Mouse (Mus musculus) embryonic stem cell, embryonic (primary cell): ENCODE results near the gene Zpbp.

Source experiments
- CTCF ChIA-PET, 4 experiments: fragments of 300-600 bp in 2 of 4; fragments of 350-600 bp in 2 of 4; sonication (Branson Sonifier 250); formaldehyde crosslinking; loops; one replicate each; lab custom pipeline; 2022; ENCODE audit warnings: inconsistent platforms in 2 of 4; lab: Charles Lee
- POLR2A ChIA-PET, 4 experiments: fragments of 300-600 bp in 2 of 4; fragments of 350-600 bp in 2 of 4; sonication (Branson Sonifier 250); formaldehyde crosslinking; loops; one replicate each; lab custom pipeline; 2022; ENCODE audit warnings: antibody characterized with exemption in 4 of 4, inconsistent platforms in 1 of 4; lab: Charles Lee

Zpbp gene

DNA sequence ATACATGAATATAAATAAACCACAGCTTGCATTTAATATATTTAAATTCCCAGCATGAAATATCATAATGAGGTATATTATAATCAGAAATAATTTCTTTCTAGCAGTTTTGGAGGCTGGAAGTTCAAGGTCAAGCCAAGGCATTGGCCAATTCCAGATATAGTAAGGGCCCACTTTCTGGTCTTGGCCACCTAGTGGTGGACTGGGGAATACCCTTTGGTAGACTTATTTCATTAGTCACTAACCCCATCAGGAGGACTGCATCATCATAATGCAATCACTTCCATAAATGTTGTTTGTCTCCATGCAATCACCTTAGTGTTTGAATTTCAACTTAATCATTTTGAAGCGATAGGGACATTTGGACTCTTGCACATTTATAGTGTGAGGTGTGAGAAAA is 222.9 kb downstream of the Zpbp start:
- CTCF ChIA-PET: interaction anchor here in 1 of 4 experiments (0.8 to 1.4 kb wide), 2 partner anchors 20 to 26 kb away, joined by 3 to 4 read pairs; no protein-coding TSS in a partner anchor
- POLR2A ChIA-PET: no interaction called here
